Mouse (Mus musculus) neutrophil, adult 5-6 weeks (primary cell): Measurements from ENCODE around the gene Dlg1. TPM values are rescaled to one million over a fixed set of nuclear protein-coding genes. Genes with fewer than 3 reads are reported as not detected.
A peak's percentile ranks its signal among the peaks of the same experiment; 100 is the strongest.
"Not testable (repeated sequence)": the region's sequence is repeated elsewhere in the genome, so short reads cannot be mapped to it uniquely, and the experiment has no call there.

Experiments
- ATAC-seq: fragments of 151-379, 151-347 bp; 2 replicates; pipeline ENCODE4 v1.8.0; 2017; ENCODE audit warnings: mild to moderate bottlenecking, moderate TSS enrichment; ENCODE audit not compliant: insufficient number of reproducible peaks, poor library complexity, low FRiP score, severe bottlenecking; ENCODE audit errors: extremely low read depth
- total RNA-seq: library from RNA; stranded (forward); fragments of 200-1000 nt; gene quantifications from 2 replicates; pipeline ENCODE4 v1.2.3, GENCODE M21; 2017

Dlg1 gene
- total RNA-seq, 1 experiment from 2014 or later = 94.7 TPM

DNA sequence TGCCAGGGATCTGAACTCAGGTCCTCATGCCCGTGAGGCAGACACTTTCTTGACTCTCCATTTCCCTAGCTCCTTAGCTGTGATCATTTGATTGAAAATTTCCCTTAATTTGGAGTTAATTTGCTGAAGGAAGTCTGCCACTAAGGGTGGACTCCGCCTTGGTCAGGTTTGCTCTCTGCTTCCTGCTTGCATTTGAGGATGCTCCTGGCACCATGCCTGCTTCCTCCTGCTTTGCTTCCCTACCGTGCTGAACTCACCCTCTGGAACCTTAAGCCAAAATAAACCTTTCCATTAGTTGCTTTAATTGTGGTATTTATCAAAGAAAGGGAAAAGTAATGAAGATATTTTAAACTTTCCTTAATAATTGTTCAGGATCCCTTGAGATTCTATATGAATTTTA, 44.1 kb downstream of the Dlg1 start:
- no peak for ATAC-seq

DNA sequence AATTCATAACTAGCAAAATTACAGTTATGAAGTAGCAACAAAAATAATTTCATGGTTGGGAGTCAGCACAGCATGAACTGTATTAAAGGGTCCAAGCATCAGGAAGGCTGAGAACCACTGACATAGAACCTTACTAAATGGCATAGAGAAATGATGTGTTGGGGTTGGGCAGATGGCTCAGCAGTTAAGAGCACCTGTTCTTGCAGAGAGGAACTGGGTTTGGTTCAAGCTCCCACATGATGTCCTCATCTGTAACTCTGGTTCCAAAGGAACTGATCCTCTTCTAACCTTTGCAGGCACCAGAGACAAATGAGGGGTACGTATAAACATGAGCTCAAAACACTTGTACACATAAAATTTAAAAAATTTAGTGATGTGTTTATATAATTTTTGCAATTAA, 59.7 kb downstream of the Dlg1 start:
- ATAC-seq = no peak

DNA sequence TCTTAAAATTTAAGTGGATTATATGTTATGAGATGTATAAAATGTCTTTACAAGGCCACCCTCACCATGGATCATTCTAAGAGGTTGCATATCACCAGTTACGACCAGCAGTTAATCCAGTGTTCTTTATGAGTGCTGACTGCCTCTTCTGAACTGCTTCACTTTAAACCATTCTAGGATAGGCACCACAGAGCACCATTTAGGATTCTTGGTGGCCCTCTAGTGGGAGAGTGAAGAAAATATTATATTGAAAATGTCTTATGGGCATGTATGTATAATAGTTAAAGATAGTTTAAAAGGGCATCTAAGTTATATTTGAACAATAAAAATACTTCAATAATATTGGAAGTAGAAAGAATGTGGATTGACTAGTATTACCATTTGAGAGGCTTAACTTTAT, 60.9 kb downstream of the Dlg1 start:
- ATAC-seq = 0 out of 2 replicates have a peak, but pooled peaks have one; percentile 36

DNA sequence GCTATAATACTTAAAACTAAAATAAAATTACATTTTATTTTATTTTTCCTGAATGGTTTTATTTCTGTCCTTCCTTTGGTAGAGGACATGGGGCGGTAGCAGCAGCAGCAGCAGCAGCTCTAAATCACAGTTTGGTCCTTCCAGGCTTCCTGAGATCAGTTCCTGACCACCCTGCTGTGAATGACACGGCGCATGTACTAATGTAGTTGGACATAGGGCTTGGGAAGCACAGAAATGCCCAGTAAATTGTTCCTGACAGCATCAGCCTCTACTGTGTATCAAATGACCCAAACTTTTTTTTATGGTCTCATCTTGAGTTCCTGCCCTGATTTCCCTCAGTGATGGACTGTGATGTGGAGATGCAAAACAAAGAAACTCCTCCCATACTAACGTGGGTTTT, 61.6 kb downstream of the Dlg1 start:
- no peak for ATAC-seq

DNA sequence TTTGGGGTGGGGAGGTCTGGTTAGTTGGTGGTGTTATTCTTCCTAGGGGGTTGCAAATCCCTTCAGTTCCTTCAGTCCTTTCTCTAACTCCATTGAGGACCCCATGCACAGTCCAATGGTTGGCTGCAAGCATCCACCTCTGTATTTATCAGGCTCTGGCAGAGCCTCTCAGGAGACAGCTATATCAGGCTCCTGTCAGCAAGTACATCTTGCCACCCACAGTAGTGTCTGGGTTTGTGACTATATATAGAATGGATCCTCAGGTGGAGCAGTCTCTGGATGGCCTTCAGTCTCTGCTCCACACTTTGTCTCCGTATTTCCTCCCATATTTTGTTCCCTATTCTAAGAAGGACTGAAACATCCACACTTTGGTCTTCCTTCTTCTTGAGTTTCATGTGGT, 67.7 kb downstream of the Dlg1 start:
- ATAC-seq = not testable (repeated sequence)

DNA sequence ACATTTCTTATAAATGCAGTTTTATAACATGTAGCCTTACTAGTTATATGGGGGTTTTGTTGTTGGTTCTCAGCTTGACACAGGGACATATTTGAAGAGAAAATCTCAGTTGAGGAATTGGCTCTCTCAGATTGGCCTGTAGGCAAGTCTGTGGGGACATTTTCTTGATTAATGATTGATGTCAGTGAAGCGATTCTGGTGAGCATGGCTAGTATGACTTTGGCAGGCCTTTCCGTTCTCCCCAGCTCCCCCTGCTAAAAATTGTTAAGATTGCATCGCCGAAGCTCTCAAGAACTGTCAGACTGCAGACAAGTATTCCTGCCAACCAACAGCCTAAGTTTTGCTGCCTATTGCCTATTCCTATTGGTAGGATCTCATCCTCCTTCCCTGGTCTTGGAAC, 73.8 kb downstream of the Dlg1 start:
- no peak for ATAC-seq

DNA sequence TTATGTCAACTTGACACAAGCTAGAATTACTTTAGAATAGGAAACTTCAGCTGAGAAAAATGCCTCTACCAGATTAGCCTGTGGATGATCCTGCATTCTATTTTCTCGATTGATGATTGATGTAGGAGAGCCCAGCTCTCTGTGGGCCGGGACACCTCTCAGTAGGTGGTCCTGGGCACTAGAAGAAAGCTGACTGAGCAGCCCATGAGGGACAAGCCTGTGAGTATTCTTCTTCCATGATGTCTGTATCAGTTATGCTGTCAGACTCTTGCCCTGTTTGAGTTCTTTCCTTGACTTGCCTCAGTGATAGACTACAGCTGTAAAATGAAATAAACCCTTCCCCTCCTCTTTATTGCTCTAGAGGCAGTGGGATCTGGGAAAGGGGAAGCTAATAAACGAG, 74.5 kb downstream of the Dlg1 start:
- ATAC-seq = no peak

DNA sequence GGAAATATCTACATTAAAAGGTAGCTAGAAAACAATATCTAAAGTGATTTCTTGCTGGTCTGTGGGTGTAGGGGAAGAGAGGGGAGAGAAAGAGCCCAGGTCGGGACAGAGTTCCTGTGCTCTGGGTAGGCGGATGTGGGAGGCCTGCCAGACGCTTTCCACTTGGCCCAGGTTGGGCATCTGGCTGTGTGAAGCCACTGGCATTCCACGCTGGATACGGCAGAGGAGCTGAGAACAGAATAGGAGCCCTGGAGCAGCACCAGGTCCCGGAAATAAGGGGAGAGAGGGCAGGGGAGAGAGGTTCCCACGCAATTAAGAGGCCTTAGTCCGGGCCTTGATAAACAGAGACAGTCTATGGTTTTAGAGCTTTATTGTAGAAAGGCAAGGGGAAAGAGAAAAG, 77.0 kb downstream of the Dlg1 start:
- no peak for ATAC-seq

DNA sequence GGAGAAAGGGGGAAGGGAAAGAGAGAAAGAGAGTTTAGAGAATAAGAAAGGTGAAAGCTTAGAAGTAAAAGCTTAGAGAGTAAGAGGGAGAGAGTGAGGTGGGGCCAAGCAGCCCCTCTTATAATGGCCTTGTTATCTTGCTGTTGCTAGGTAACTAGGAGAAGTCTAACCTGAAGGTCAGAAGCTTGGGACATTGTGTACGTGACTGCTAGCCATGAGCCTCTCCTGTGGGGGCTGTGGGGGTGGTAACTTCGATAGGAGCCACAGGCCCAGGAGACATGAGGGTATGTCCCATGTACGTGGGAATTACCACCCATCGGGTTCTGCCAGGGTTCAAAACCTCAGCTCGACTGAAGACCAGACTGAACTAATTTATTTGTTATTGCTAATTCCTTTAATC, 77.5 kb downstream of the Dlg1 start:
- ATAC-seq = no peak

DNA sequence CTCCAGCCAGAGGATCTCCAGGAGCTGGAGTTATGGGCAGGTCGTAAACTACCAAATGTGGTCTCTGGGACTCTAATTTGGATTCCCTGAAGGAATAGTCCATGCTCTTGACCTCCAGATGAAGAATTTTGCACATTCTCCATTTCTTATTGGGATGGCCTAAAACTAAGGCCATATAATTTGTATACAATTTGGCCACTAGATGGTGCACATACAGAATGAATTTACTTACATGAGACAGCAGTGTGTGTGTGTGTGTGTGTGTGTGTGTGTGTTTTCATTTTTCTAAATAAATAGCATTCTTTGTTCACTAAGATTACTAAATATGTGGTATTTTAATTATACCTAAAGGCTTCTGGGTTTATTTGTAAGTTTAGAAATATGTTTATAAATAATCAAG, 87.3 kb downstream of the Dlg1 start:
- ATAC-seq = peak; percentile 39; the same call in 1 of the 2 replicates

DNA sequence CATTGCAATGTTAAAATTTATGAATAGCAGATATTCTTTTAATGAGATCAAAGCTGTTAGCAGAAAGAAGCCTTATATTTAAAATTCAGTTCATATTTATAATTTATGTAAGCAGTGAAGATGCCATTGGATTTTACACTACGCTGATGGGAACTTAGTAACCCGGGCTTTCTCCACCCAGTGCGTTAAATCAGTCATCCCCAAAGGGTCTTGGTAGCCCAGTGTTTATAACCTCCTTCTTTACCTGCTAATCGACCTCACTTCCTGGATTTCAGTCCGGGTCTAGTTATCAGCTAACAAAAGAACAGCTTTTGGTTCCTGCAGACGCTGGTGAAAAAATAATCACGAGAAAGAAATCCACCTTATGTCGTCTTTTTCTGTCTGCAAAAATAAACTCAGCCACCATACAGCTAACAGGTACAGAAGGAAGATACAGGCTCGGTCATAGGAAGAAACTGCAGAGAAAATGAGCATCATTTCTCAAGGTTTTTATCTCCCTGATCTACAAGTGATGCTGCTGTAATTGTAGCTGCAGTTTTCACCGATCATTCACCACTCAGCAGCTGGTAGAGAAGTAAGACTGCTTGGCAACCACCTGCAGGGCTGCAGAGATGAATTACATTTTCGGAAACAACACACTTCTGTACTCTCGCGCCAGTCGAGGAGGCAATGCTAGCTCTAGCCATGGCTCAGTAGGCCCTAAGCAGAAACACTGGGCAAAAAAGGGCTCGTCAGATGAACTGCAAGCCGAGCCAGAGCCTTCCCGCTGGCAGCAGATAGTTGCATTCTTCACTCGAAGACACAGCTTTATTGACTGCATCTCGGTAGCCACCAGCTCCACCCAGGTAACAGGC, 91.2 kb downstream of the Dlg1 start:
- ATAC-seq = peak; percentile 55; the same call in 1 of the 2 replicates

DNA sequence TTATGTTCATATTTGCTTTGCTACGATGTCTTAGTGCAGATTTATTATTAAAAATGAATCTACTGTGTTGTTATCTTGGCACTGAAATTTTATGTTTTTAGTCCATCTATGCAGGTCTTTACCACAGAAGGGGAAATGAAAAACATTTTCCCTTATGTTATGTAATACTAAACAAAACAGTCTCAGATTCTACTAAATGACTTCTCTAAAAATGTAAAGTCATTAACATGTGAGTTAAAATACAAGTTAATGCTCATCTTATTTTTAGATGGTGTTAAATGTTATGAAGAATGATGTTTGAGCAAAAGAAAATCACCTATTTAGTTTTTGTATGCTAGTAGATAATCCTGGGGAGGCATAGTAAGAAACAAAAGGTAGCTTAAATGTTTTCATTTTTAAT, 91.8 kb downstream of the Dlg1 start:
- ATAC-seq = no peak

DNA sequence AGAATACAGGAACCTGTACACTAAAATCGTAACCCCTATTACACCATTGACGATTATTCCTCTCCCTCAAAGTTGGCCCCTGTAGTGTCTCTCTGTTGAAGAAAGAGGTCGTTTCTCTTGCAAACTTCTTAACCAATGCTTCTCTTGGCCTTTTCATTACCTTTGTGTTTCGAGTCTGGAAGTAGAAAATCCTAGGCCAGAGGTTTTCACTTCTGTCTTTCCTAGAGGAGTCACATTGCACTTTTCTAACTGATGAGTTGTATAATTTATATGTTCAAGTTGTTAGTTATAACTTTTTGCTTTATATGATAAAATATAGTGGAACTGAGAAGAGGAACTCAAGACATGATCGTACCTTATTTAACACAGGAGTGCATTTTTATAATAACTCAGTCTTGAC, 93.2 kb downstream of the Dlg1 start:
- no peak for ATAC-seq

DNA sequence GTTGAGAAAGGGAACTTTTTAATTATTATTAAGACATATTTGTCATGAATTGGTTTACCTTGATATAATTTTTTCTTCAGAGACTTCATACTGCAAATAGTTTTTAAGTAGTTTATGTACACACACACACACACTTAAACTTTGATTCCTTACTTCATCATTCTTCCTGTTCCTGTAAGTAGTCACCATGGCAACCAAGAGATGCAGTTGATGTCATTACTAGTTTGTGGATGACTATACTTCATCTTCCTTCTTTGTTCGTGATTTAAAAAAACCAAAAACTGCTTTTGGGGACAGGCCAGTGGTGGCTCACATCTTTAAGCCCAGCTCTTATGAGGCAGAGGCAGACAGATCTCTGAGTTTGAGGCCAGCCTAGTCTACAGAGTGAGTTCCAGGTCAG, 94.4 kb downstream of the Dlg1 start:
- 0 out of 2 replicates have a peak, but pooled peaks have one; percentile 41 for ATAC-seq

DNA sequence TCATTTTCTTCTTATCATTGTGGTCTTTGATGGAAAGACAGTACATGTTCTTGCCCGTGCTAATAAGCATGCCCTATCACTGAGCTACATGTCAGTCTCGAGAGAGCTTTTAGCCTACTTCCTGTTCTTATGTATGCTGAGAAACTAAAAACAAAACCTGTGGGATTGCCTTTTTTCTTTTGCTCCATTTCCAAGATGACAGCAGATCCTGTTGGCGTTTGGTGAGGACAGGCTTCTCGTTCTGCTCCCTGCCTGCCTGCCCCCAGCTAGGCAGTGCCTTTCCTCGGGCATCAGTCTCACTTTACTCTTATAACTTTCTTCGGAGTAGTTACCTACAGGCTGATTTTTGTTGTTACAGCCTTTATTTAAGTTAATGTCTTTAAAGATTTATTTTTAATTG, 96.2 kb downstream of the Dlg1 start:
- no peak for ATAC-seq

DNA sequence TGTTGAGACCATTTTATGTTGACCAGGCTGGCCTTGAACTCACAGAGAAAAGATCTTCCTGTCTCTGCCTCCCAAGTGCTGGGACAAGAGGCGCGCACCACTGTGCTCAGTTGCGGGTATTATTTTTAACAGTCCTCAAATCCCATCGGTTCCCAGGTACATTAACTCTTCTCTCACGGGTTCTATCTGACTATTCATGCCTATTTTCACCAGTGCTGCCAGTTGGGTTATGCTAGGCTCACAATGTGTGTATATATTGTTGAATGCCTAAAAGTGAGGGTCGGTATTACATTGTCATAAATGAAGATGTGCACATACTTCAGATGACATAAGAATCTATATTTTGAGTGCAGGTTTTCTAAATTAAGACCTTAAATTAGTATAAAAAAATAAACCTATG, 103.1 kb downstream of the Dlg1 start:
- ATAC-seq = no peak

DNA sequence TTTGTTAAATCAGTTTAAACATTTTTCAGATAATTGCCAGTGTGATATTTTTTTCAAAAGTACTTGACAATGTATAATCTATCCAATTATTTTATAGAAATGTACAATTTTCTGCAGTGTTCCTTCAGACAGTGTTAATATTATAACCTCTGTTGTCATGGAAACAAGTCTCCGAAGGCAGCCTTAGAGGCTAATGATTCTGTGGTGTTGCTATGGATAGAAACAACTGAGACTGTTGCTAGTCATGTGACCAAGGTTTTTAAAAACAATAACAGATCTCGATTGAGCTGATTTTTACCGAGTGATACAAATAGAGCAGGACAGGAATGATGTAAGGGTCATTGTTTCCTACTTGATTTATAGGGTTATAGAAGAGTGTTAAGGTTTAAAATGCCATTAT, 103.5 kb downstream of the Dlg1 start:
- no peak for ATAC-seq

DNA sequence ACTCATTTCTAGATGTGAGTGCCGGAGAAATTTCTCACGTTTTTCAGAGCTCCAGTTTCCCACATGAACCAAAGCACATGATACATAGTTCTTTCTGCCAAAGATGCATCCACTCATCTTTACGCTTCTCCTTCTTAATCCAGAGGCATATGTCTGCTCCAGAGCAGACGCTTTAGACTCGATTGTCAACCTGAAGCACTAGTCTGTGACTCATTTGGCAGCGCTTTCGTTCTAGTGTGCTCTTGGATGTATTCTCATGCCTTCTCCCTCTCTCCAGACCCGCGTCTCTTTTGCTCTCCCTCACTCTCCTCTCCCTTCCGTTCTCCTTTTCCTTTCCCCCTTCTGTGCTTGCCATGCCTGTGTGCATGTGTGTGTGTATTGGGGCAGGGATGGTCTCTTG, 112.7 kb downstream of the Dlg1 start:
- no peak for ATAC-seq

DNA sequence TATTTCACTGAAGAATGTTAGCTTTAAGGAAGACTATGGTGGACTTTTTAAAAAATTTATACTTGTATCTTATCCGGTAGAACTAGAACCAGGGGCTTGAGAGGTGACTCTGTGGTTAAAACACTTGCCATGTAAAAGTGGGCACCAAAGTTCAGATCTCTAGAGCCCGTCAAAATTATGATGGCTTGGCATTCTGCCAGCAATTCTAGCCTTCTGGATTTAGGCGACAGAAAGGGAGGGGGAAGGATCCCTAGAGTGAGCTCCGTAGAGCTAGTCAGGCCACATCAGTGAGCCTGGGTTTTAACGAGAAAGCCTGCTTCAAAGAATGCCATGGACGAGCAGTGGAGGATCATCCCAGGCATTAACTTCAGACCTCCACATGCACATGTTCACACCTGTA, 117.8 kb downstream of the Dlg1 start:
- no peak for ATAC-seq

DNA sequence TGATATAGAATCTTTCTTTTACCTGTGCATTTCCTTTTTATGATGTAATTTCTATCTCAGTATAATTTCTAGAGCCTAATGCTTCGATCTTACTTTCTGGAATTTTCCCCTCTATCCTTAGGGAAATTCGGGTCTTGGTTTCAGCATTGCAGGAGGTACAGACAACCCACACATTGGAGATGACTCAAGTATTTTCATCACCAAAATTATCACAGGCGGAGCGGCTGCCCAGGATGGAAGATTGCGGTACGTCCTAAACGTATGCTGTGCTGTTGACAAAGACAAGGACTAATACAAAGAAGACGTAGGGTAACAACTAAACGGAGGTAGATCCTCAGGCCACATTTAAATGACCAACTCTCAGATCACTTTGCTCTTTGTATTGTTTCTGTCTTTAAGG, 126.8 kb downstream of the Dlg1 start:
- ATAC-seq = no peak

DNA sequence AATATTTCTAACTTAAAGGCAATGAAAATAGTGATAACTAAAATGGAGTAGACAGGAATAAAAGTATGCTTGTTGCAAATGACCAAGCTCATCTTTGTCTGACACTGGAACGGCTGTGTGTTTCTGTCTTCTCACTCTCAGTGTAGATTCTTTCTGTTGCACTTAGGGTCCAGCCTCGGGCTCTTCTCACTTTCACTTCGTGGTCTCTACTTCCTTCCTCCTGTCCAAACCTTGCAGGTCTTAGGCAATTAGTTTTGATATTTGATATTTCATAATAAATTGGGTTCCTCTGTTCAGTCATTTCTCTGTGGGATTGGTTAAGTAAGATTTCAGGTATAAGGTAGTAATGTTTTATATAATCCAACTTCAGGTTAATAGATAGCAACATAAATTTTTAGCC, 140.4 kb downstream of the Dlg1 start:
- ATAC-seq = no peak
